Mouse (Mus musculus) neural tube, embryonic 14.5 days (tissue): ENCODE measurements at regions not wholly inside any gene's neighbourhood (a gene's known extent, or its start where the extent isn't known, plus 50 kb on each side); places are given as distances from the start of the nearest gene placed in this dataset.

Experiments used
- ATAC-seq: fragments of 200-750 bp; cut with Nextera tagmentation; 2 replicates; pipeline ENCODE4 v1.8.0; 2017; ENCODE audit warnings: low read depth, mild to moderate bottlenecking, moderate TSS enrichment, moderate library complexity
- H3K27ac ChIP-seq: fragments of 300-500 bp; sonication (generic); 2 replicates; pipeline ENCODE4 v1.5.1; 2014; ENCODE audit warnings: low read depth, mild to moderate bottlenecking, control low read depth, low read length, moderate library complexity, mixed read lengths
- H3K27me3 ChIP-seq: fragments of 300-500 bp; sonication (generic); 2 replicates; pipeline ENCODE4 v1.6.1; 2014; ENCODE audit warnings: low read length; ENCODE audit not compliant: control insufficient read depth, insufficient read depth
- H3K36me3 ChIP-seq: fragments of 300-500 bp; sonication (generic); 2 replicates; pipeline ENCODE4 v1.6.1; 2014; ENCODE audit warnings: low read length, mixed read lengths; ENCODE audit not compliant: control insufficient read depth, insufficient read depth
- H3K4me1 ChIP-seq: fragments of 300-500 bp; sonication (generic); 2 replicates; pipeline ENCODE4 v1.6.1; 2014; ENCODE audit warnings: low read length; ENCODE audit not compliant: control insufficient read depth, insufficient read depth
- H3K4me2 ChIP-seq: fragments of 300-500 bp; sonication (generic); 2 replicates; pipeline ENCODE4 v1.6.1; 2014; ENCODE audit warnings: mild to moderate bottlenecking, low read depth, low read length, control low read depth
- H3K4me3 ChIP-seq: fragments of 300-500 bp; sonication (generic); 2 replicates; pipeline ENCODE4 v1.5.1; 2014; ENCODE audit warnings: low read depth, low read length, control low read depth, mixed read lengths
- H3K9ac ChIP-seq: fragments of 300-500 bp; sonication (generic); replicated peaks from 2 replicates; pipeline ENCODE4 v1.6.1; 2014; ENCODE audit warnings: low read depth, mild to moderate bottlenecking, control low read depth, low read length, mixed read lengths
- H3K9me3 ChIP-seq: fragments of 300-500 bp; sonication (generic); 2 replicates; pipeline ENCODE4 v1.6.1; 2016; ENCODE audit warnings: low read length; ENCODE audit not compliant: control insufficient read depth
- whole genome bisulfite sequencing: fragments of 180-500 bp; shearing (Covaris S2); extraction: QIAGEN DNeasy Blood & Tissue Kit; methylation state at CpG from one replicate; pipeline ENCODE4 v1.1.7; 2014; 5-methylcytosine and 5-hydroxymethylcytosine counted together

DNA sequence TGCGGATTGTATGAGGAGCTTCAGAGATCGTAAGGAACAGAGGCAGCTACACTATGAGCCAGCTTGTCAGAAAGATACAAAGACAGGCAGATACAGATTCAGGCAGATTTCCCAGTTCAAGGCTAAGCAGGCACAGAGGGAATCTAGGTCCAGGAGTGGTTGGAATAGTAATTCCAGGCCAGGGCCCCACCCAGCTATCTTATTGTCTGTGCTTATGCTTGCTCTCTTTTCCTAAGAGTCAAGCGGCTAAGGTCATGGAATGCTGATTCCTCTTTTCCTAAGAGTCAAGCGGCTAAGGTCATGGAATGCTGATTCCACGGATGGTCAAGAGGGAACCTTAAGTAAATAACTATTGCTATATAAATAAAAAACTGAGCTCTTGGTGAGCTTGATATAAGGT lies 520.7 kb upstream of the Lrrc6 start:
- ATAC-seq, result no peak

DNA sequence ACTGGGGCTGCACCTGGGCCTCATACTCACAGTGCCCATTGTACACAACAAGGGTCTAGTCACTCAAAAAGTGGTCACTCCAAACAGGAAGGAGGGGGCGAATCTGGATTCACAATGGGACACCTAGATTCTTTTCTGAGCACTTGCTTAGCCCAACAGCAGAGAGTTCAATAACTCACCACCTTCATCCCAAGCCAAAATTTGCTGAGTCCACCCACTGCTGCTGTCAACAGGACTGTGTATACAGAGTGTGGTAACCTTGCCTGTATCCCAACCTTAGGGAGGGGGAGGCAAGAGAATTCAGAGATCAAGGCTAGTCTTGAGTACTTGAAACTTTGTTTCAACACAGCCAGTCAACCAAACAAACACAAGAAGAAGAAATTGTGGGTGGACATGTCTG lies 519.2 kb upstream of the Lrrc6 start:
- ATAC-seq, result no peak
- 96% methylated on average over 1 of the region's 1 CpGs for WGBS
- H3K4me1 ChIP-seq, result no peaks in the 10 kb centered on the region
- no peak overlapping the region for H3K9ac ChIP-seq
- no peak overlapping the region for H3K27ac ChIP-seq
- H3K4me3 ChIP-seq, result no peak overlapping the region
- no peaks in the 10 kb centered on the region for H3K36me3 ChIP-seq
- no peaks in the 10 kb centered on the region for H3K9me3 ChIP-seq
- no peaks in the 10 kb centered on the region for H3K27me3 ChIP-seq
- H3K4me2 ChIP-seq, result no peak overlapping the region

More for the DNA sequence above, 520.7 kb upstream of the Lrrc6 start:
- no peaks in the 10 kb centered on the region for H3K36me3 ChIP-seq
- no peak overlapping the region for H3K27ac ChIP-seq
- no peaks in the 10 kb centered on the region for H3K9me3 ChIP-seq
- no peaks in the 10 kb centered on the region for H3K27me3 ChIP-seq
- H3K4me3 ChIP-seq, result no peak overlapping the region
- 88% methylated on average over 5 of the region's 5 CpGs for WGBS
- no peak overlapping the region for H3K9ac ChIP-seq
- no peaks in the 10 kb centered on the region for H3K4me1 ChIP-seq
- no peak overlapping the region for H3K4me2 ChIP-seq

DNA sequence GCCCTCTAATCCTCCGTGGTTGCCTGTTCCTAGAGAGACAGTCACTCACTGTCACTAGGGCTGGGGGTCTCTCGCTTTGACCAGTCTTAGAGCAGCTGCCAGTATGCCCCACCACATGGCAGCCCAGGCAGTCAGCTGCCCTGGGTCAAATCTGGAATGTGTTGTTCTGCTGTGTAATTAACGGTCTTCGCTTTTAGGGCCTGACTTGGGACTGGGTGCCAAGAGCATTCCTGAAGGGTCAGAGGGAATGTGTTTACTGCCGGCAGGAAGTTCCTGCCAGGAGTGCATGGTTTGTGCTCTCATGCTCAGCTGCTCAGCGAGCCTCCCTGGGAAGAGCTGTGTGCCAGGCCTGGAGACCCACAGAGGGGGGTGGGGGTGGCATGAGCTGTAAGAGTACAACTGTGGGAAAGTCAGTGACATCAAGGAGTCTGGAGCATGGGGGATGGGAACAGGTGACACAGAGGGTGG lies 518.5 kb upstream of the Lrrc6 start:
- peak; percentile 93 for ATAC-seq
- Histone ChIP-seq H3K27me3 (no peaks in the 10 kb centered on the region), H3K9ac (no peak overlapping the region), H3K36me3 (no peaks in the 10 kb centered on the region), H3K4me3 (no peak overlapping the region), H3K9me3 (no peaks in the 10 kb centered on the region), H3K4me2 (no peak overlapping the region), H3K27ac (no peak overlapping the region), H3K4me1 (no peaks in the 10 kb centered on the region)
- WGBS, result 11% methylated on average over 6 of the region's 6 CpGs
